Mouse (Mus musculus): ENCODE measurements around the gene Ffar1.

- TF ChIP-seq POLR2A (IDR thresholded peaks at IDR 0.05; ENCODE audit: borderline replicate concordance, control insufficient read depth, low read depth, low read length) (no peak), CTCF (IDR thresholded peaks at IDR 0.05; ENCODE audit: control insufficient read depth, insufficient read depth, low read length) (no peak)
These were observed 31.2 kb upstream of the Ffar1 start for GRCm38 (mm10) chr7:30892515-30892914.
